Mouse (Mus musculus) v-Abl transformed pro-B cells (cell line): ENCODE data around the gene Etv4.

Experiments
- in situ Hi-C, 2 experiments: fragments of 400-800 bp; cut with MboI; formaldehyde crosslinking; loops; one replicate each; pipeline ENCODE4 v1.15.1; 2025; ENCODE audit not compliant: unreplicated experiment in 2 of 2

Etv4 gene

DNA sequence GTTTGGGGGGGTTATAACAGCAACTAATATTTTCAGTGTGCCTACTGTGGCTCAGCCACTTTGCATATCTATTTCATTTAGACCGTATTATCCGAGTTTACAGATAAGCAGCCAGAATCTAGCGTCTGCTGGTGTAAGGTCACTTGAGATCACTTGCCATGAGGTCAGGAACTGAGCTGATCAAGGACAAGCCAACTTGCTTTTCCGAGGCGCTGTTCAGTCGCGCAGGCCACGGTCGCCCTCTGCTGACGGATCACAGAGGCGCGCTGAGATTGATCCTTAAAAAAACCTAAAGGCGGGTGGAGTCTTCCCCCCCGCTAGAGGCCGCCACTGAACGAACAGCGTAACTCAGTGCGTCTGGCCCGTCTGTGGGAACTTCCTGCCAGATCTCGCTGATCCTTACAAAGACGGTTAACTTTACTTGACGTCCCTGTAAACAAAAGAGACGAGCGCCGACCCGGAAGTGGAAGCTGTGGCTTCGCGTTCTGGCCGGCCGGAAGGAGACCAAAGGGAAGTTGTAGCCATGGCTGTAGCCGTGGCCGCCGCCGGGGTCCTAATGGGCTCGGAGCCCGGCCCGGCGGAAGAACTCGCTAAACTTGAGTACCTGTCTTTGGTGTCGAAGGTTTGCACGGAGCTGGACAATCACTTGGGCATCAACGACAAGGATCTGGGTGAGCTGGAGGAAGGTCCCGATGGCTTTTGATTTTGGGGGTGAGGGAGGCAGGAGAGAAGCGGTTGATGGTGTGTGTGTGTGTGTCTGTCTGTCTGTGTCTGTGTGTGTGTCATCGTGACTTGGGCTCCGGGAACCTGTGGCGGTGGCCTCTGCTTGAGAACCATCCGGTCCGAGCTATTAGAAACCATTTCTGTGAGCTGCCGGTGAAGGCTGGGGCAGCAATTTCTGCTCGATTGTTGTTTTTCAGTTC is 52.4 kb downstream of the Etv4 start, which contains the start of gene Dhx8:
Dhx8 (plus strand) TSS at position 402 of the 923 bp plus-strand sequence.
- in situ Hi-C loops: loop anchor here (5.0 kb wide), 3 partner anchors 70 to 170 kb away; no protein-coding TSS in a partner anchor

DNA sequence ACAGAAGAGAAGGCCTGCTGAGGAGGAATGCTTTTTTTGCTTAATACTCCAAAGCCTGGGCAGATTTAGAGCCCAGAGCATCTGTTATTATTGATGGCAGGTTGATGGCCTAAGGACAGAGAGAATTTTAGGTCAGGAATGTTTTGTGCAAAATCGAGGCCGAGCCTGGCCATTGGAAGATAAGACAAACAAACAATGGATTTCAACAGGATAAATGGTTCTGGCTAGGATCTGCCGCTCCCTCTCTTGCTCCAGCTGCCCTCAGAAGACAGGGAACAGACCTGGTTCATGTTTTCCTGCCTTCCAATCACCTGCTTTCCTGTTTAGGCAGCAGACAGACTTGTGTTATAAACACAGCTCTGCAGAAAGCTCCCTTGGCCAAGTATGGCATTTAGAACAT is 55.9 kb downstream of the Etv4 start:
- in situ Hi-C loops: loop anchor here in 1 of 2 experiments (10.0 kb wide), 1 partner anchor 145 kb away; the partner anchor contains the start of gene Tmem106a

DNA sequence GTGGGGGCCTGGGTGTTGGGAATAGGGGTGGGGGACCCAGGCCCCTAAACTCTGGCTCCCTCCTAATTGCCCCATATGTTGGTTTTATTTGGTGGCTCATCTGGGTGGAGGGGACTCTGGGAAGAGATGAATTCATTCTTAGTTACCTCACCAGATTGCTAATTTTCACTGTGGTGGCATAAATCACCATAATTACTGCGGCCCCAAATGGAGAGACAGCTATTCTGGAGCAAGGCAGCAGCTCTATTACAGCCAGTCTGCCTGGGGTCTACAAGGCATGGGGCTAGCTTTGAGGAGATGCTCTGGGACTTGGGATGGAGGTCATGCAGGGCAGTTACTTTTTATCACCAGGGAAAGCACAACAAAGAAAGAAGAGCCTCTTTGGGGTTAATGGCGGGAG is 58.4 kb downstream of the Etv4 start:
- in situ Hi-C loops: loop anchor here in 1 of 2 experiments (10.0 kb wide), 1 partner anchor 142 kb away; the partner anchor contains the start of gene Tmem106a

DNA sequence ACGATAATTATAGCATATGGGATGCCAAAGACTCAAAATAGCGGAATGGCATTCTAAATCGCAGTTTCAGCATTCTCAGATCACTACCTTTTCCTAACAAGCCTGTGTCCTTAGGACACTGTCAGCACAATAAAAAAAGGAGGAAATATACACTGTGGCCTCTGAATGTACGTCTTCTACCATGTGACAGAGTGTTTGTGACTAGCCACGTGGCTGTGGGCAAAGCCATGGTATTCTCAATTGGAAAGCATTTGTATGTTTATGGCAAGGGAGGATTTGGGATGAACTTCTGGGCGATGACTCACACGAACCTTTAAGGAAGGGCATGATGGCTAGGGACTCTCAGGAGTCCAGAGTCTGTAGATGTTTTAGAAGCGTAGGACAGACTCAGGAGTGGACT is 60.1 kb downstream of the Etv4 start:
- in situ Hi-C loops: loop anchor here in 1 of 2 experiments (10.0 kb wide), 1 partner anchor 140 kb away; the partner anchor contains the start of gene Tmem106a

DNA sequence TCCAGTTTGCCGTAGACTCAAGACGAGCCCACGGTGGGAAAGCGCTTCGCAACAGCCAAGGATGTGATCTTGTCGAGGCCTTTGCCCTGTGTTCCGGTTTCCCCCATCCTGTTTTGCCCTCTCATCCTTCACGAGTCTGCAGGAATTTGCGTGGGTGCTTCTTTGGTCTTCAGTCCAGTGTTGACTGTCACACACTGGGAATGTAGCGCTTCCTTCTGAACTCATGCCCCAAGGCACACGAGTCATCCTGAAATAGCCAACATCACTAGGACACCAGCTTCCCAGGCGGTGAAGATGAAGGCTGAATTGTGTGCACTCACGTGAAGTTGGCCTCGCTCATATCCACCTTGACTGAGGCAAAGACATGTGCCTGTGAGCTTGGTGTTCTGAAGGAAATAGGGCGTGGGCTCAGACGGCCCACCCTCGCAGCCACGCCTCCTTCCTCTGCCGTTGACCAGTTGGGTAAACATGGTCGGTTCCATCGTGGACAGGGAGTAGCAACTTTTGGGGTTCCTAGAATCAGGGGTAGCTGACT is 65.1 kb downstream of the Etv4 start:
- in situ Hi-C loops: loop anchor here in 1 of 2 experiments (10.0 kb wide), 1 partner anchor 135 kb away; the partner anchor contains the start of gene Tmem106a
